Mouse (Mus musculus) megakaryocyte progenitor cell, adult 5-6 weeks (primary cell): ENCODE measurements around the gene Vmn1r167. TPM values are rescaled to one million over a fixed set of nuclear protein-coding genes. Genes with fewer than 3 reads are reported as not detected.
"Not testable (repeated sequence)": the region's sequence is repeated elsewhere in the genome, so short reads cannot be mapped to it uniquely, and the experiment has no call there.

Source experiments
- ATAC-seq: replicated peaks from 2 replicates; pipeline ENCODE4 v1.8.0; 2016; ENCODE audit warnings: mild to moderate bottlenecking, moderate TSS enrichment, inconsistent platforms; ENCODE audit not compliant: poor library complexity
- total RNA-seq, 2 experiments: library from RNA; stranded (forward) in 1 of 2; stranded (reverse) in 1 of 2; fragments of 157-497, 149-512 nt in 1 of 2; fragments of 200-1000 nt in 1 of 2; gene quantifications; 2 replicates each; pipeline versions ENCODE4 v1.2.3 to v1.2.4; 2015 to 2017

The Vmn1r167 gene
- total RNA-seq (2015), result not detected in 2 replicates
- total RNA-seq (2017), result not detected in 2 replicates

DNA sequence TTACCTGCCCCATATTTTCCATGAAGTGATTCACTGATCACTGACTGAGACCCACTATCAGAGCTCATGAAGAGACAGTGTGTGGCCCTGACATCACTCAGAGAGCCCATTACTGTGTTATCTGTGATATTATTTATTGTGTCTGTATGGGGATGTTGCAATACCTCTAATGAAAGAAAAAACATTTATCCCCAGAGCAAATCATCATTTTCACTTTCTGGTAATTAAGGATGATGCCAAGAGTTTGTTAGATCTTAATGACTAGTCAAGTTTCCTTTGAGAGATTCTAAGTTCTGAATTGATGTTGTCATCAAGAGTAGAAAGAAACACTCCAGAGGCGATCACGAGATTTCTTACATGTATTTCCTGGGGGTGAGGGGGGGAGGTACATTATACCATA lies at the start of gene Vmn1r167:
TSS of gene Vmn1r167 (minus strand) at position 101 of the 400 bp plus-strand sequence.
- ATAC-seq, result not testable (repeated sequence)

DNA sequence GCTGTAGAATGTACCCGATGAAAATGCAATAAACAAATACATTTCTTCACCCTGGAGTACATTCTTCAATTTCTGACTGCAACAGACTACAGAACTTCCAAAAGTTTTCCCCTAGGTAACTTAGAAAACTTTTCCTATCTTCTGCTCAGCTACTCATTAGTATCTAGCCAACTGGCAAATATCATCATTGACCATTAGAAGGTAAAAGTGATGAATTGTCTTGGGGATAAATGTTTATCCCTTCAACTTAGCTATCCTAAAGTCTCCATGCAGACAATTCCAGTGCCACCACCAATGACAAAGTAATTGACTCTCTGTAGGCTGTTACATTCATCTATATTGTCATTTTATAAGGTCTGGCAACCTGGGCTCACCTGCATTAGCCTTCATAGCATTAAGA lies 32.4 kb upstream of the Vmn1r167 start, which contains the start of gene Vmn1r168:
TSS of gene Vmn1r168 (plus strand) at position 301 of the 400 bp plus-strand sequence.
- ATAC-seq, result not testable (repeated sequence)

DNA sequence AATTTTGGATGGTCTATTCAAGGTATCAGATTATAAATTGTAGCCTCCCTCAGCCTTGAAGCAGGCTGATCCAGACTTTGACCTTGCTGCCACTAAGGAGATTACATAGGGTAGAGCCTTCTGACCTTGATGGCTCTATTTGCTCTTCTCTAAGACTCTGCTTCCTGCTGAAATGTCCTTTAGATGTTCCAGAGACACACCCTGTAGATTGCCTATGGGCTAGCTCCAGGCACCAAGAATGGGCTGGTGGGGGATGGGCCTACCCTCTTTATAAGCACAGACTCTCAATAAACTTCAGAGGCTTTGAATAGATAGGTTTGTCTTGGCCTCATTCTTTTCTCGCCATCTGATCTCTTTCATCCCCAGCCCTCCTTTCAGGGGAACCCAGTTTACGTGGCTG lies 34.1 kb downstream of the Vmn1r167 start:
- ATAC-seq, result not testable (repeated sequence)

DNA sequence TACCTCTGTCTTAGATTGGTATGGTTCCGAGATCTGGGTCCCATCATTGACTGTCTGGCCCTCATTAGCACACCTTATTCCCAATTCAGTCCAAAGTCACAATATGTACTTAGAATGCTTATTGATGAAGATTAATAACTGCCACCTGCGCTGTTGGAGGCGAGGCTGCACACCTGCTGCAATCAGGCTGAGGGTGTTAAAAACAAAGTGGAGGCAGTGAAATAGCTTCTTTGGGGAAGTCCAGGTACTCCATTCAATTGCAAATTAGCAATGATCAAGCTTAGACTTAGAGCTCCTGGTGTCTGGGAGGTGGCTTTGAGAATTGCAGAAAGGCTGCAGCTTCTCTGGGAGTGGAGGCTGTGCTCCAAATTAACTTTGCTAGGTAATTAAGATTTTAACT lies 36.2 kb downstream of the Vmn1r167 start:
- ATAC-seq, result not testable (repeated sequence)

DNA sequence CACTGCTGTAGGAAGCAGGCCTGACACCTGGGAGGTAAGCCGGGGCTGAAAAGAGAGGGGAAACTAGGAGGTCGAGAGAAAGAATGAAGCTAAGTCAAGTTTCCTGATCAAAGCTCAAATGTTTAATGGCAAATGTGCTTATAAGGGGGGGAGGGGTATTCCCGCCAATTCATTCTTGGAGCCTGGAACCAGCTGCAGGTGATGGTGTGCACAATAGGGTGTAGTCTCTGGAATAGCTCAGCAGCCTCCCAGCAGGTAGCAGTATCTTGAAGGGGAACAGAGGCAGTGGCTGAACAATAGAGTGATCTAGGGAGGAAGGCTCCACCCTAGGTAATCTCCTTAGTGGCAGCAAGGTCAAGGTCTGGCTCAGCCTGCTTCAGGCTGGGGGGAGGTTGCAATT lies 36.8 kb downstream of the Vmn1r167 start:
- ATAC-seq, result not testable (repeated sequence)

Other genes with a start within 250 kb of the Vmn1r167 start
- gene Gm6902, start 228.3 kb downstream of the Vmn1r167 start, total RNA-seq (2015), result not detected in 2 replicates
- not detected in 2 replicates for gene Gm6902, start 228.3 kb downstream of the Vmn1r167 start, total RNA-seq (2017)
- not detected in 2 replicates for gene Nlrp4e, start 206.0 kb downstream of the Vmn1r167 start, total RNA-seq (2015)
- gene Nlrp4e, start 206.0 kb downstream of the Vmn1r167 start, total RNA-seq (2017), result not detected in 2 replicates
- not detected in 2 replicates for gene Nlrp5, start 121.3 kb downstream of the Vmn1r167 start, total RNA-seq (2015)
- not detected in 2 replicates for gene Nlrp5, start 121.3 kb downstream of the Vmn1r167 start, total RNA-seq (2017)
- gene Vmn1r168, start 32.5 kb upstream of the Vmn1r167 start, total RNA-seq (2015), result not detected in 2 replicates
- gene Vmn1r168, start 32.5 kb upstream of the Vmn1r167 start, total RNA-seq (2017), result not detected in 2 replicates
- not detected in 2 replicates for gene Vmn1r169, start 68.3 kb upstream of the Vmn1r167 start, total RNA-seq (2015)
- gene Vmn1r169, start 68.3 kb upstream of the Vmn1r167 start, total RNA-seq (2017), result not detected in 2 replicates
- gene Vmn1r170, start 99.0 kb upstream of the Vmn1r167 start, total RNA-seq (2015), result not detected in 2 replicates
- not detected in 2 replicates for gene Vmn1r170, start 99.0 kb upstream of the Vmn1r167 start, total RNA-seq (2017)
- gene Vmn1r171, start 123.5 kb upstream of the Vmn1r167 start, total RNA-seq (2015), result not detected in 2 replicates
- not detected in 2 replicates for gene Vmn1r171, start 123.5 kb upstream of the Vmn1r167 start, total RNA-seq (2017)
- not detected in 2 replicates for gene Vmn1r172, start 151.1 kb upstream of the Vmn1r167 start, total RNA-seq (2015)
- gene Vmn1r172, start 151.1 kb upstream of the Vmn1r167 start, total RNA-seq (2017), result not detected in 2 replicates
- not detected in 2 replicates for gene Vmn1r173, start 193.5 kb upstream of the Vmn1r167 start, total RNA-seq (2015)
- gene Vmn1r173, start 193.5 kb upstream of the Vmn1r167 start, total RNA-seq (2017), result not detected in 2 replicates
- not detected in 2 replicates for gene Vmn1r174, start 245.1 kb upstream of the Vmn1r167 start, total RNA-seq (2015)
- not detected in 2 replicates for gene Vmn1r174, start 245.1 kb upstream of the Vmn1r167 start, total RNA-seq (2017)